ENCODE assay signal across 9 mouse cellular contexts in genomic region chr11:88131847-88132246, GRCm38 (mm10). TPM values are rescaled to one million over a fixed set of nuclear protein-coding genes. Genes with fewer than 3 reads are reported as not detected.
DNase-seq lines count a peak whose midpoint lies in the region; ATAC-seq and TF ChIP-seq lines count a peak whose summit lies in the region.
"Had no signal": no experiment of that assay in that cellular context is flagged by ENCODE, and none has a peak within 500 bp of the region (broad histone marks: within the 10 kb centered on the region; RNA-seq: fewer than 3 reads in every experiment).

No protein-coding gene starts in this region.

- H3K79me2 ChIP-seq in liver, adult 2 months (ENCODE audit: control insufficient read depth, insufficient read depth, low read length): no peaks in the 10 kb centered on the region

- no peaks in the 10 kb centered on the region for H3K36me3 ChIP-seq in liver, adult 2 months (ENCODE audit: control insufficient read depth, insufficient read depth, low read length)
- H3K36me3 ChIP-seq in heart, postnatal 0 days (replicated peaks; ENCODE audit: control insufficient read depth, insufficient read depth, low read length): no peaks in the 10 kb centered on the region
- H3K36me3 ChIP-seq in limb, embryonic 13.5 days: peaks cover 3% of the 10 kb centered on the region; the same call in 1 of the 2 replicates
- H3K36me3 ChIP-seq in neural tube, embryonic 15.5 days: no peaks in the 10 kb centered on the region
- H3K36me3 ChIP-seq: neural tube, embryonic 12.5 days had no signal

- TF ChIP-seq CTCF in liver, adult 2 months (IDR thresholded peaks at IDR 0.05; ENCODE audit: low read depth, low read length): no peak
- TF ChIP-seq CTCF in heart, postnatal 0 days (IDR thresholded peaks at IDR 0.05; ENCODE audit: low read depth): no peak

- TF ChIP-seq EP300 in heart, postnatal 0 days (IDR thresholded peaks at IDR 0.05; ENCODE audit: low read depth): no peak

- no peak overlapping the region for H3K4me3 ChIP-seq in liver, adult 2 months (ENCODE audit: insufficient read depth, low read depth, low read length)
- H3K4me3 ChIP-seq in heart, postnatal 0 days (ENCODE audit: low read depth, low read length): peak overlapping the region; percentile 17; the same call in 1 of the 2 replicates
- H3K4me3 ChIP-seq in limb, embryonic 13.5 days: no peak overlapping the region
- no peak overlapping the region for H3K4me3 ChIP-seq in neural tube, embryonic 15.5 days (replicated peaks)
- H3K4me3 ChIP-seq: neural tube, embryonic 12.5 days had no signal

- peak overlapping the region; percentile 25 for H3K27ac ChIP-seq in liver, adult 2 months (replicated peaks; ENCODE audit: insufficient read depth, low read depth, low read length)
- H3K27ac ChIP-seq in heart, postnatal 0 days (ENCODE audit: low read depth): peak overlapping the region; percentile 88
- peak overlapping the region; percentile 75 for H3K27ac ChIP-seq in limb, embryonic 13.5 days
- peak overlapping the region; percentile 43; the same call in 1 of the 2 replicates for H3K27ac ChIP-seq in neural tube, embryonic 15.5 days (replicated peaks)
- H3K27ac ChIP-seq: neural tube, embryonic 12.5 days had no signal

- no peaks in the 10 kb centered on the region for H3K9me3 ChIP-seq in heart, postnatal 0 days (replicated peaks; ENCODE audit: control insufficient read depth, low read length)
- H3K9me3 ChIP-seq in limb, embryonic 13.5 days: no peaks in the 10 kb centered on the region
- H3K9me3 ChIP-seq in neural tube, embryonic 15.5 days (replicated peaks): no peaks in the 10 kb centered on the region
- H3K9me3 ChIP-seq: neural tube, embryonic 12.5 days had no signal

- H3K4me2 ChIP-seq in heart, postnatal 0 days (ENCODE audit: low read depth, low read length): peak overlapping the region; percentile 49
- H3K4me2 ChIP-seq in limb, embryonic 13.5 days (replicated peaks): peak overlapping the region; percentile 31
- no peak overlapping the region for H3K4me2 ChIP-seq in neural tube, embryonic 15.5 days
- H3K4me2 ChIP-seq: neural tube, embryonic 12.5 days had no signal

- H3K4me1 ChIP-seq in liver, adult 2 months (ENCODE audit: control insufficient read depth, insufficient read depth, low read length): no peaks in the 10 kb centered on the region; the same call in 1 of the 2 replicates
- peaks cover 20% of the 10 kb centered on the region for H3K4me1 ChIP-seq in heart, postnatal 0 days (ENCODE audit: control insufficient read depth, insufficient read depth)
- peaks cover 41% of the 10 kb centered on the region for H3K4me1 ChIP-seq in limb, embryonic 13.5 days
- H3K4me1 ChIP-seq in neural tube, embryonic 15.5 days: peaks cover 20% of the 10 kb centered on the region

- peak; percentile 58 for DNase-seq in liver, adult 2 months (ENCODE audit: extremely low read depth, low read depth, low spot score)
- no peak for DNase-seq in liver
- DNase-seq in heart, postnatal 0 days (ENCODE audit: low spot score): peak; percentile 85
- DNase-seq in left cerebral cortex, postnatal 25 days (ENCODE audit: low spot score in 2 of 2): no peak
- DNase-seq in spleen, postnatal 4 days (ENCODE audit: low spot score in 2 of 2): no peak

- no peak overlapping the region for H3K9ac ChIP-seq in liver, adult 2 months (ENCODE audit: low read depth, low read length)
- H3K9ac ChIP-seq in heart, postnatal 0 days (replicated peaks; ENCODE audit: low read depth, low read length): peak overlapping the region; percentile 34; the same call in 1 of the 2 replicates
- no peak overlapping the region for H3K9ac ChIP-seq in limb, embryonic 13.5 days
- H3K9ac ChIP-seq in neural tube, embryonic 15.5 days (replicated peaks): no peak overlapping the region
- H3K9ac ChIP-seq: neural tube, embryonic 12.5 days had no signal

- intact Hi-C loops in left cerebral cortex, postnatal 25 days (cut with DNase I): no loop called here

- no peak for TF ChIP-seq POLR2A in liver, adult 2 months (IDR thresholded peaks at IDR 0.05; ENCODE audit: extremely low read depth, insufficient read depth, low read length)

- 61% methylated on average over 8 of the region's 8 CpGs for WGBS in liver, adult 2 months
- WGBS in heart, postnatal 0 days: 7% methylated on average over 8 of the region's 8 CpGs
- 45% methylated on average over 8 of the region's 8 CpGs for WGBS in limb, embryonic 13.5 days
- 69% methylated on average over 8 of the region's 8 CpGs for WGBS in neural tube, embryonic 15.5 days

- ATAC-seq in common myeloid progenitor, adult 5-6 weeks (replicated peaks; ENCODE audit: low read depth, poor library complexity, severe bottlenecking): peak; percentile 94
- ATAC-seq in heart, postnatal 0 days (ENCODE audit: insufficient read depth, low read depth): peak; percentile 76
- peak; percentile 38; the same call in 1 of the 2 replicates for ATAC-seq in limb, embryonic 13.5 days (ENCODE audit: low FRiP score, low read depth)
- ATAC-seq in neural tube, embryonic 15.5 days (ENCODE audit: low FRiP score): no peak

- no peaks in the 10 kb centered on the region for H3K27me3 ChIP-seq in liver, adult 2 months (ENCODE audit: control insufficient read depth, insufficient read depth, low read length)
- no peaks in the 10 kb centered on the region for H3K27me3 ChIP-seq in heart, postnatal 0 days (ENCODE audit: control insufficient read depth, insufficient read depth, low read length)
- H3K27me3 ChIP-seq in limb, embryonic 13.5 days: no peaks in the 10 kb centered on the region
- H3K27me3 ChIP-seq in neural tube, embryonic 15.5 days (replicated peaks): no peaks in the 10 kb centered on the region
- H3K27me3 ChIP-seq: neural tube, embryonic 12.5 days had no signal

RNA-seq across cellular contexts. Expression of gene Cuedc1, which starts 34.0 kb away (rescaled TPM):
- total RNA-seq in liver, adult 2 months (2014; rRNA removed): 0.87 and 1.5 TPM in 2 replicates
- polyA plus RNA-seq in liver, adult 2 months (2012; rRNA removed): 1.1 and 1.7 TPM in 2 replicates
- 3.3 and 4.2 TPM in 2 replicates for total RNA-seq in common myeloid progenitor, adult 5-6 weeks (2017)
- total RNA-seq in heart, postnatal 0 days (2014; rRNA removed; ENCODE audit: low replicate concordance): 15.1 and 19.2 TPM in 2 replicates
- 17.0 and 17.5 TPM in 2 replicates for polyA plus RNA-seq in heart, postnatal 0 days (2015; fragmentation: Nextera tagmentation; extraction: Ambion mirVana)
- polyA plus RNA-seq in limb, embryonic 13.5 days (2015; fragmentation: Nextera tagmentation; extraction: Ambion mirVana): 37.2 and 37.7 TPM in 2 replicates
- polyA plus RNA-seq in neural tube, embryonic 15.5 days (2015; fragmentation: Nextera tagmentation; extraction: Ambion mirVana): 40.6 and 49.0 TPM in 2 replicates
- total RNA-seq in left cerebral cortex, postnatal 25 days (2021): 10 to 100 TPM; 28.7 to 29.5 TPM

Comparison
In these comparisons a context has a peak if more than half of its experiments do, and no peak if none do; other contexts are left out.
1. DNase-seq: peak in liver, adult 2 months (single experiment) and heart, postnatal 0 days (single experiment); none in liver (single experiment), left cerebral cortex, postnatal 25 days (0 of 2) and spleen, postnatal 4 days (0 of 2).
2. H3K27ac ChIP-seq: peak in every context shown above with its lines; median percentile 88 in heart, postnatal 0 days; 75 in limb, embryonic 13.5 days; 43 in neural tube, embryonic 15.5 days; 25 in liver, adult 2 months.